Mouse (Mus musculus): ENCODE results near the gene Aspscr1.

Gene Aspscr1

GRCm38 (mm10) chr11:120683536-120683935 lies 10.8 kb downstream of the Aspscr1 start:
- no peak for DNase-seq (ENCODE audit: low spot score in 2 of 2)

- no peak for DNase-seq (ENCODE audit: low spot score in 2 of 2)
Observed at GRCm38 (mm10) chr11:120684086-120684485, 11.3 kb downstream of the Aspscr1 start.

- no peak for DNase-seq (ENCODE audit: low spot score in 2 of 2)
Observed at GRCm38 (mm10) chr11:120684660-120685059, 11.9 kb downstream of the Aspscr1 start.

- DNase-seq (ENCODE audit: low spot score in 2 of 2): no peak
Observed at GRCm38 (mm10) chr11:120686650-120687272, 14.0 kb downstream of the Aspscr1 start.

GRCm38 (mm10) chr11:120689365-120689764 lies 16.6 kb downstream of the Aspscr1 start:
- no peak for DNase-seq (ENCODE audit: low spot score in 2 of 2)

- DNase-seq (ENCODE audit: low spot score in 2 of 2): peak in 1 of 2 experiments; percentile 33
Observed at GRCm38 (mm10) chr11:120692471-120693011, 19.8 kb downstream of the Aspscr1 start.

GRCm38 (mm10) chr11:120693461-120693860 lies 20.7 kb downstream of the Aspscr1 start:
- no peak for DNase-seq (ENCODE audit: low spot score in 2 of 2)

GRCm38 (mm10) chr11:120695184-120695583 lies 22.4 kb downstream of the Aspscr1 start:
- no peak for DNase-seq (ENCODE audit: low spot score in 2 of 2)

GRCm38 (mm10) chr11:120695641-120696040 lies 22.9 kb downstream of the Aspscr1 start:
- no peak for DNase-seq (ENCODE audit: low spot score in 2 of 2)

- no peak for DNase-seq (ENCODE audit: low spot score in 2 of 2)
Observed at GRCm38 (mm10) chr11:120696568-120696967, 23.8 kb downstream of the Aspscr1 start.

GRCm38 (mm10) chr11:120697741-120698140 lies 25.0 kb downstream of the Aspscr1 start:
- DNase-seq (ENCODE audit: low spot score in 2 of 2): no peak

GRCm38 (mm10) chr11:120703696-120704454 lies 31.1 kb downstream of the Aspscr1 start:
- DNase-seq (ENCODE audit: low spot score in 2 of 2): no peak

- no peak for DNase-seq (ENCODE audit: low spot score in 2 of 2)
Observed at GRCm38 (mm10) chr11:120704486-120705325, 31.9 kb downstream of the Aspscr1 start.

- no peak for DNase-seq (ENCODE audit: low spot score in 2 of 2)
Observed at GRCm38 (mm10) chr11:120706120-120706519, 33.3 kb downstream of the Aspscr1 start.

- DNase-seq (ENCODE audit: low spot score in 2 of 2): no peak
Observed at GRCm38 (mm10) chr11:120707225-120707624, 34.5 kb downstream of the Aspscr1 start.

- DNase-seq (ENCODE audit: low spot score in 2 of 2): no peak
Observed at GRCm38 (mm10) chr11:120707969-120708368, 35.2 kb downstream of the Aspscr1 start.

GRCm38 (mm10) chr11:120709551-120709950 lies 36.8 kb downstream of the Aspscr1 start:
- DNase-seq (ENCODE audit: low spot score in 2 of 2): no peak

- DNase-seq (ENCODE audit: low spot score in 2 of 2): no peak
Observed at GRCm38 (mm10) chr11:120710672-120711071, 37.9 kb downstream of the Aspscr1 start.

- DNase-seq (ENCODE audit: low spot score in 2 of 2): no peak
Observed at GRCm38 (mm10) chr11:120711980-120712604, 39.3 kb downstream of the Aspscr1 start.

GRCm38 (mm10) chr11:120712771-120713568 lies 40.2 kb downstream of the Aspscr1 start:
- no peak for DNase-seq (ENCODE audit: low spot score in 2 of 2)
